Mouse (Mus musculus) T-helper 17 cell (primary cell): ENCODE measurements around the gene Cntnap5a.

Source experiments
- in situ Hi-C, 2 experiments: fragments of 300-600 bp; cut with MboI, MseI; formaldehyde crosslinking; loops; 1 replicate in 1 of 2; 2 replicates in 1 of 2; pipeline ENCODE4 v1.15.1; 2025; ENCODE audit warnings: high pct_unique_total_duplicates in 2 of 2

Gene Cntnap5a

GRCm38 (mm10) chr1:115684518-115685368 is at the start of gene Cntnap5a:
Gene Cntnap5a, plus strand, starts transcription at chr1:115684756.
- in situ Hi-C loops, result no loop called here

GRCm38 (mm10) chr1:115646921-115647320 is 37.6 kb upstream of the Cntnap5a start:
- in situ Hi-C loops, result no loop called here

- in situ Hi-C loops, result no loop called here
Observed at GRCm38 (mm10) chr1:115658343-115659064, 26.1 kb upstream of the Cntnap5a start.

- in situ Hi-C loops, result no loop called here
Observed at GRCm38 (mm10) chr1:115686494-115686893, 1.9 kb downstream of the Cntnap5a start.

GRCm38 (mm10) chr1:115699798-115700197 is 15.2 kb downstream of the Cntnap5a start:
- in situ Hi-C loops, result no loop called here

GRCm38 (mm10) chr1:115742556-115742955 is 58.0 kb downstream of the Cntnap5a start:
- in situ Hi-C loops, result no loop called here

GRCm38 (mm10) chr1:115745569-115745968 is 61.0 kb downstream of the Cntnap5a start:
- in situ Hi-C loops, result no loop called here

GRCm38 (mm10) chr1:115784737-115785136 is 100.2 kb downstream of the Cntnap5a start:
- in situ Hi-C loops, result no loop called here

- in situ Hi-C loops, result no loop called here
Observed at GRCm38 (mm10) chr1:115842591-115842990, 158.0 kb downstream of the Cntnap5a start.

- in situ Hi-C loops, result no loop called here
Observed at GRCm38 (mm10) chr1:115847605-115848004, 163.0 kb downstream of the Cntnap5a start.

GRCm38 (mm10) chr1:115852206-115852605 is 167.7 kb downstream of the Cntnap5a start:
- in situ Hi-C loops, result no loop called here

- in situ Hi-C loops, result no loop called here
Observed at GRCm38 (mm10) chr1:115918396-115918795, 233.8 kb downstream of the Cntnap5a start.

GRCm38 (mm10) chr1:115925953-115926665 is 241.6 kb downstream of the Cntnap5a start:
- in situ Hi-C loops, result no loop called here

GRCm38 (mm10) chr1:115932045-115932444 is 247.5 kb downstream of the Cntnap5a start:
- in situ Hi-C loops, result loop anchor here in 1 of 2 experiments (10.0 kb wide), 1 partner anchor 857 kb away; no protein-coding TSS in a partner anchor

GRCm38 (mm10) chr1:115945892-115946291 is 261.3 kb downstream of the Cntnap5a start:
- in situ Hi-C loops, result no loop called here

- in situ Hi-C loops, result no loop called here
Observed at GRCm38 (mm10) chr1:115956528-115956927, 272.0 kb downstream of the Cntnap5a start.

GRCm38 (mm10) chr1:115964993-115965575 is 280.5 kb downstream of the Cntnap5a start:
- in situ Hi-C loops, result no loop called here

- in situ Hi-C loops, result no loop called here
Observed at GRCm38 (mm10) chr1:115990204-115990603, 305.6 kb downstream of the Cntnap5a start.

GRCm38 (mm10) chr1:116015768-116016167 is 331.2 kb downstream of the Cntnap5a start:
- in situ Hi-C loops, result no loop called here

- in situ Hi-C loops, result no loop called here
Observed at GRCm38 (mm10) chr1:116029653-116030052, 345.1 kb downstream of the Cntnap5a start.

- in situ Hi-C loops, result no loop called here
Observed at GRCm38 (mm10) chr1:116035897-116036296, 351.3 kb downstream of the Cntnap5a start.

- in situ Hi-C loops, result no loop called here
Observed at GRCm38 (mm10) chr1:116036894-116037293, 352.3 kb downstream of the Cntnap5a start.
